ENCODE assay signal across 9 mouse cellular contexts in genomic region chr2:26547481-26547880, GRCm38 (mm10). TPM values are rescaled to one million over a fixed set of nuclear protein-coding genes. Genes with fewer than 3 reads are reported as not detected.
DNase-seq lines count a peak whose midpoint lies in the region; ATAC-seq lines count a peak whose summit lies in the region.
"Had no signal": no experiment of that assay in that cellular context is flagged by ENCODE, and none has a peak within 500 bp of the region (broad histone marks: within the 10 kb centered on the region; RNA-seq: fewer than 3 reads in every experiment).

No protein-coding gene starts in this region.

- DNase-seq in frontal cortex, postnatal 14 days (ENCODE audit: low spot score in 2 of 2) = no peak
- peak; percentile 54 for DNase-seq in neural tube, embryonic 10.5 days (ENCODE audit: extremely low spot score, low spot score)
- peak; percentile 39 for DNase-seq in hindbrain, embryonic 11.5 days (ENCODE audit: low spot score)
- DNase-seq in urinary bladder, adult 18-20 months (ENCODE audit: low spot score in 2 of 2) = no peak
- no peak for DNase-seq in adrenal gland, postnatal 10 days

- H3K4me1 ChIP-seq in neural tube, embryonic 15.5 days = peaks cover 33% of the 10 kb centered on the region
- H3K4me1 ChIP-seq in hindbrain, embryonic 11.5 days (replicated peaks; ENCODE audit: control insufficient read depth, insufficient read depth, low read length) = peaks cover 7% of the 10 kb centered on the region; the same call in 1 of the 2 replicates
- H3K4me1 ChIP-seq in stomach, embryonic 15.5 days = peaks cover 34% of the 10 kb centered on the region; the same call in 1 of the 2 replicates

- no peaks in the 10 kb centered on the region for H3K9me3 ChIP-seq in neural tube, embryonic 15.5 days (replicated peaks)
- no peaks in the 10 kb centered on the region for H3K9me3 ChIP-seq in hindbrain, embryonic 11.5 days (ENCODE audit: control insufficient read depth, low read length)
- no peaks in the 10 kb centered on the region for H3K9me3 ChIP-seq in stomach, embryonic 15.5 days

- H3K4me3 ChIP-seq in neural tube, embryonic 15.5 days (replicated peaks) = no peak overlapping the region
- no peak overlapping the region for H3K4me3 ChIP-seq in hindbrain, embryonic 11.5 days (ENCODE audit: low read depth, low read length)
- no peak overlapping the region for H3K4me3 ChIP-seq in stomach, embryonic 15.5 days (replicated peaks)

- WGBS in neural tube, embryonic 15.5 days = 40% methylated on average over 2 of the region's 2 CpGs
- 22% methylated on average over 2 of the region's 2 CpGs for WGBS in hindbrain, embryonic 11.5 days
- WGBS in stomach, embryonic 15.5 days = 42% methylated on average over 2 of the region's 2 CpGs

- H3K27me3 ChIP-seq in neural tube, embryonic 15.5 days (replicated peaks) = 0 out of 2 replicates have a peak, but pooled peaks cover 3% of the 10 kb centered on the region
- H3K27me3 ChIP-seq in hindbrain, embryonic 11.5 days (ENCODE audit: control insufficient read depth, insufficient read depth, low read length) = no peaks in the 10 kb centered on the region
- no peaks in the 10 kb centered on the region for H3K27me3 ChIP-seq in stomach, embryonic 15.5 days (replicated peaks)

- no peak overlapping the region for H3K9ac ChIP-seq in neural tube, embryonic 15.5 days (replicated peaks)
- no peak overlapping the region for H3K9ac ChIP-seq in hindbrain, embryonic 11.5 days (ENCODE audit: low read depth, low read length)
- no peak overlapping the region for H3K9ac ChIP-seq in stomach, embryonic 15.5 days

- no peaks in the 10 kb centered on the region for H3K36me3 ChIP-seq in neural tube, embryonic 15.5 days
- H3K36me3 ChIP-seq in hindbrain, embryonic 11.5 days (ENCODE audit: control insufficient read depth, insufficient read depth, low read length) = no peaks in the 10 kb centered on the region
- no peaks in the 10 kb centered on the region for H3K36me3 ChIP-seq in stomach, embryonic 15.5 days

- no peak overlapping the region for H3K27ac ChIP-seq in neural tube, embryonic 15.5 days (replicated peaks)
- no peak overlapping the region for H3K27ac ChIP-seq in hindbrain, embryonic 11.5 days (ENCODE audit: low read depth, low read length)
- H3K27ac ChIP-seq in stomach, embryonic 15.5 days = peak overlapping the region; percentile 5; the same call in 1 of the 2 replicates

- H3K4me2 ChIP-seq in neural tube, embryonic 15.5 days = no peak overlapping the region
- H3K4me2 ChIP-seq in hindbrain, embryonic 11.5 days (replicated peaks; ENCODE audit: low read depth, low read length) = no peak overlapping the region
- no peak overlapping the region for H3K4me2 ChIP-seq in stomach, embryonic 15.5 days

- peak; percentile 80; the same call in 1 of the 2 replicates for ATAC-seq in frontal cortex, adult (ENCODE audit: low TSS enrichment)
- ATAC-seq in neural tube, embryonic 15.5 days (ENCODE audit: low FRiP score) = no peak
- no peak for ATAC-seq in hindbrain, embryonic 11.5 days (ENCODE audit: low FRiP score)
- peak; percentile 27; the same call in 1 of the 2 replicates for ATAC-seq in stomach, embryonic 15.5 days (ENCODE audit: insufficient read depth, low FRiP score, low read depth)

RNA-seq across cellular contexts. Expression of gene Notch1, which starts 31.0 kb away (rescaled TPM):
- polyA plus RNA-seq in neural tube, embryonic 15.5 days (2015; fragmentation: Nextera tagmentation; extraction: Ambion mirVana) = 11.7 and 22.6 TPM in 2 replicates
- polyA plus RNA-seq in hindbrain, embryonic 11.5 days (2014; fragmentation: Nextera tagmentation; extraction: Ambion mirVana) = 48.9 and 66.8 TPM in 2 replicates
- polyA plus RNA-seq in stomach, embryonic 15.5 days (2015; fragmentation: Nextera tagmentation; extraction: Ambion mirVana) = 16.1 and 17.9 TPM in 2 replicates
- total RNA-seq in adrenal gland, postnatal 10 days (2021) = 10 to 100 TPM; 27.1 to 36.4 TPM

RNA-seq across cellular contexts. Expression of gene Egfl7, which starts 32.3 kb away (rescaled TPM):
- 76.5 and 94.1 TPM in 2 replicates for polyA plus RNA-seq in neural tube, embryonic 15.5 days (2015; fragmentation: Nextera tagmentation; extraction: Ambion mirVana)
- polyA plus RNA-seq in hindbrain, embryonic 11.5 days (2014; fragmentation: Nextera tagmentation; extraction: Ambion mirVana) = 62.7 and 65.2 TPM in 2 replicates
- 121 and 128 TPM in 2 replicates for polyA plus RNA-seq in stomach, embryonic 15.5 days (2015; fragmentation: Nextera tagmentation; extraction: Ambion mirVana)
- 100 to 1,000 TPM; 210 to 304 TPM for total RNA-seq in adrenal gland, postnatal 10 days (2021)

RNA-seq across cellular contexts. Expression of gene Gm20532, which starts 39.0 kb away (rescaled TPM):
- not detected in 2 replicates for polyA plus RNA-seq in neural tube, embryonic 15.5 days (2015; fragmentation: Nextera tagmentation; extraction: Ambion mirVana)
- not detected in 2 replicates for polyA plus RNA-seq in hindbrain, embryonic 11.5 days (2014; fragmentation: Nextera tagmentation; extraction: Ambion mirVana)
- not detected in 2 replicates for polyA plus RNA-seq in stomach, embryonic 15.5 days (2015; fragmentation: Nextera tagmentation; extraction: Ambion mirVana)
- not detected for total RNA-seq in adrenal gland, postnatal 10 days (2021)
- total RNA-seq: left cerebral cortex, postnatal 10 days had no signal

RNA-seq across cellular contexts. Expression of gene Agpat2, which starts 56.7 kb away (rescaled TPM):
- polyA plus RNA-seq in neural tube, embryonic 15.5 days (2015; fragmentation: Nextera tagmentation; extraction: Ambion mirVana) = 5.5 and 13.6 TPM in 2 replicates
- polyA plus RNA-seq in hindbrain, embryonic 11.5 days (2014; fragmentation: Nextera tagmentation; extraction: Ambion mirVana) = 7.3 and 7.5 TPM in 2 replicates
- 60.1 and 63.4 TPM in 2 replicates for polyA plus RNA-seq in stomach, embryonic 15.5 days (2015; fragmentation: Nextera tagmentation; extraction: Ambion mirVana)
- 100 to 1,000 TPM; 333 to 433 TPM for total RNA-seq in adrenal gland, postnatal 10 days (2021)

Comparison
In these comparisons a context has a peak if more than half of its experiments do, and no peak if none do; other contexts are left out.
1. ATAC-seq: peak in frontal cortex, adult (single experiment) and stomach, embryonic 15.5 days (single experiment); none in neural tube, embryonic 15.5 days (single experiment) and hindbrain, embryonic 11.5 days (single experiment).
2. DNase-seq: peak in neural tube, embryonic 10.5 days (single experiment) and hindbrain, embryonic 11.5 days (single experiment); none in frontal cortex, postnatal 14 days (0 of 2), urinary bladder, adult 18-20 months (0 of 2) and adrenal gland, postnatal 10 days (single experiment).